9 mouse cellular contexts compared by ENCODE assay signal in the genomic region with DNA sequence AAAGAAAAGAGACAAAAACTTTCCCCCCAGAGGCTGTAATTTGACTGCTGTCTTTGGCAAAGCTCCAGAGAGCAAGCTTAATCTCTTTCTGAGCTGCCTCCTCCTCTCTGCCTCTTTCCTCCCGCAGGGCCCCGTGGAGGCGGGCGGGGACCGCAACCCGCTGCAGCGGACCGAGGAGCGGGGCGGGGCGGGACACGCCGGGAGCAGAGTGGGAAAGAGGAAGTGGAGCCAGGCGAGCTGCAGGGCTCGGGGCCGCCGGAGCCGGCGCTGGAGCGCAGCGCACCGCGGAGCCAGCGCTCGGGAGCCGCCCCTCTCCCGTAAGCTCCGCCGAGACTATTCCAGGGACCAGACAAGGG. TPM values are rescaled to one million over a fixed set of nuclear protein-coding genes. Genes with fewer than 3 reads are reported as not detected.
DNase-seq lines count a peak whose midpoint lies in the region; ATAC-seq and TF ChIP-seq lines count a peak whose summit lies in the region.
"Had no signal": no experiment of that assay in that cellular context is flagged by ENCODE, and none has a peak within 500 bp of the region (broad histone marks: within the 10 kb centered on the region; RNA-seq: fewer than 3 reads in every experiment).

Gene Plekhg1 (plus strand): TSS at position 217 of the 356 bp plus-strand sequence.

- peak within 1 kb of the TSS; percentile 59 for H3K27ac ChIP-seq in forebrain, embryonic 15.5 days (replicated peaks)
- peak within 1 kb of the TSS; percentile 75 for H3K27ac ChIP-seq in liver, postnatal 0 days (ENCODE audit: low read depth)
- peak within 1 kb of the TSS; percentile 79 for H3K27ac ChIP-seq in neural tube, embryonic 15.5 days (replicated peaks)

- H3K27me3 ChIP-seq in forebrain, embryonic 15.5 days: no peaks in the 10 kb centered on the region
- H3K27me3 ChIP-seq in liver, postnatal 0 days (ENCODE audit: insufficient read depth, low read length): no peaks in the 10 kb centered on the region; the same call in 1 of the 2 replicates
- H3K27me3 ChIP-seq in neural tube, embryonic 15.5 days (replicated peaks): no peaks in the 10 kb centered on the region

- DNase-seq in B cell, adult 2 months: peak; percentile 37 to 51
- DNase-seq in brain, embryonic 14.5 days (ENCODE audit: low read depth): peak; percentile 91
- peak; percentile 87 to 89 for DNase-seq in heart, postnatal 10 days
- DNase-seq in layer of hippocampus, adult 18-20 months (ENCODE audit: low spot score in 2 of 2): peak; percentile 29 to 60
- peak; percentile 74 for DNase-seq in liver, postnatal 0 days
- DNase-seq in thymus, postnatal 0 days (ENCODE audit: low spot score): peak; percentile 5

- H3K36me3 ChIP-seq in forebrain, embryonic 15.5 days: no peaks in the 10 kb centered on the region
- no peaks in the 10 kb centered on the region for H3K36me3 ChIP-seq in liver, postnatal 0 days (replicated peaks; ENCODE audit: insufficient read depth, low read length)
- no peaks in the 10 kb centered on the region for H3K36me3 ChIP-seq in neural tube, embryonic 15.5 days
- H3K36me3 ChIP-seq: G1E had no signal

- H3K4me2 ChIP-seq in forebrain, embryonic 15.5 days (replicated peaks): peak within 1 kb of the TSS; percentile 95
- peak within 1 kb of the TSS; percentile 90 for H3K4me2 ChIP-seq in liver, postnatal 0 days (ENCODE audit: low read depth, low read length)
- H3K4me2 ChIP-seq in neural tube, embryonic 15.5 days: peak within 1 kb of the TSS; percentile 98

- peak; percentile 92 for ATAC-seq in forebrain, embryonic 15.5 days (replicated peaks)
- peak; percentile 84 for ATAC-seq in liver, postnatal 0 days
- peak; percentile 91 for ATAC-seq in neural tube, embryonic 15.5 days (ENCODE audit: low FRiP score)

- peak within 1 kb of the TSS; percentile 61 for H3K4me3 ChIP-seq in forebrain, embryonic 15.5 days
- peak within 1 kb of the TSS; percentile 62 for H3K4me3 ChIP-seq in liver, postnatal 0 days (ENCODE audit: low read depth, low read length)
- H3K4me3 ChIP-seq in neural tube, embryonic 15.5 days (replicated peaks): peak within 1 kb of the TSS; percentile 61

- peaks cover 11% of the 10 kb centered on the region for H3K4me1 ChIP-seq in forebrain, embryonic 15.5 days
- no peaks in the 10 kb centered on the region for H3K4me1 ChIP-seq in liver, postnatal 0 days (ENCODE audit: insufficient read depth)
- peaks cover 8% of the 10 kb centered on the region for H3K4me1 ChIP-seq in neural tube, embryonic 15.5 days

- intact Hi-C loops in heart, postnatal 10 days (cut with DNase I): loop anchor here (2.0 to 10.0 kb wide), 8 partner anchors 21 to 203 kb away; no protein-coding TSS in a partner anchor

- peak; percentile 47; the same call in 1 of the 2 replicates for TF ChIP-seq POLR2A in brain, embryonic 14.5 days (IDR thresholded peaks at IDR 0.05; ENCODE audit: borderline replicate concordance, extremely low read depth, insufficient read depth, insufficient read length, poor library complexity, severe bottlenecking)

- WGBS in forebrain, embryonic 15.5 days: 0% methylated on average over 27 of the region's 29 CpGs
- 0% methylated on average over 22 of the region's 29 CpGs for WGBS in liver, postnatal 0 days (ENCODE audit: insufficient replicate concordance)
- under 1% methylated on average over 29 of the region's 29 CpGs for WGBS in neural tube, embryonic 15.5 days

- H3K9ac ChIP-seq in forebrain, embryonic 15.5 days (replicated peaks): peak within 1 kb of the TSS; percentile 56
- peak within 1 kb of the TSS; percentile 60 for H3K9ac ChIP-seq in liver, postnatal 0 days (replicated peaks)
- H3K9ac ChIP-seq in neural tube, embryonic 15.5 days (replicated peaks): peak within 1 kb of the TSS; percentile 65

- TF ChIP-seq CTCF in brain, embryonic 14.5 days (IDR thresholded peaks at IDR 0.05; ENCODE audit: borderline replicate concordance, extremely low read depth, insufficient read depth, insufficient read length): peak; percentile 45
- peak; percentile 22 for TF ChIP-seq CTCF in liver, postnatal 0 days (IDR thresholded peaks at IDR 0.05; ENCODE audit: low read depth)

- no peaks in the 10 kb centered on the region for H3K9me3 ChIP-seq in forebrain, embryonic 15.5 days
- H3K9me3 ChIP-seq in liver, postnatal 0 days (ENCODE audit: low read length): no peaks in the 10 kb centered on the region
- no peaks in the 10 kb centered on the region for H3K9me3 ChIP-seq in neural tube, embryonic 15.5 days (replicated peaks)

- TF ChIP-seq EP300 in liver, postnatal 0 days (IDR thresholded peaks at IDR 0.05; ENCODE audit: low read depth): no peak

RNA-seq across cellular contexts. Expression of gene Plekhg1, which starts in this region (rescaled TPM):
- 5.3 and 8.8 TPM in 2 replicates for polyA plus RNA-seq in brain, embryonic 14.5 days (2012; rRNA removed)
- 4.4 and 4.6 TPM in 2 replicates for polyA plus RNA-seq in forebrain, embryonic 15.5 days (2015; fragmentation: Nextera tagmentation; extraction: Ambion mirVana)
- total RNA-seq in heart, postnatal 10 days (2021): 10 to 100 TPM; 23.3 to 23.4 TPM
- total RNA-seq in layer of hippocampus, adult 18-20 months (2021): 10 to 100 TPM; 12.1 to 15.7 TPM
- polyA plus RNA-seq in liver, postnatal 0 days (2015; fragmentation: Nextera tagmentation; extraction: Ambion mirVana): 1.4 and 1.7 TPM in 2 replicates
- polyA plus RNA-seq in neural tube, embryonic 15.5 days (2015; fragmentation: Nextera tagmentation; extraction: Ambion mirVana): 6.5 and 7.4 TPM in 2 replicates
- 2.7 and 3.0 TPM in 2 replicates for polyA plus RNA-seq in thymus, postnatal 0 days (2015; fragmentation: Nextera tagmentation; extraction: Ambion mirVana)

Comparison
In these comparisons a context has a peak if more than half of its experiments do, and no peak if none do; other contexts are left out.
1. Peak in every context shown above with its lines: DNase-seq, ATAC-seq, H3K4me3 ChIP-seq and H3K27ac ChIP-seq.
2. DNase-seq: peak in every context shown above with its lines; median percentile 91 in brain, embryonic 14.5 days; 88 in heart, postnatal 10 days; 74 in liver, postnatal 0 days; 44 in layer of hippocampus, adult 18-20 months; 44 in B cell, adult 2 months; 5 in thymus, postnatal 0 days.